Mouse (Mus musculus) telencephalon, adult 2 months (tissue): ENCODE data around the gene Sorcs2.

Source experiments
- DNase-seq: peaks from one replicate; pipeline ENCODE4 v3.0.0-alpha.2; 2011; ENCODE audit warnings: low read depth, low spot score

The Sorcs2 gene

DNA sequence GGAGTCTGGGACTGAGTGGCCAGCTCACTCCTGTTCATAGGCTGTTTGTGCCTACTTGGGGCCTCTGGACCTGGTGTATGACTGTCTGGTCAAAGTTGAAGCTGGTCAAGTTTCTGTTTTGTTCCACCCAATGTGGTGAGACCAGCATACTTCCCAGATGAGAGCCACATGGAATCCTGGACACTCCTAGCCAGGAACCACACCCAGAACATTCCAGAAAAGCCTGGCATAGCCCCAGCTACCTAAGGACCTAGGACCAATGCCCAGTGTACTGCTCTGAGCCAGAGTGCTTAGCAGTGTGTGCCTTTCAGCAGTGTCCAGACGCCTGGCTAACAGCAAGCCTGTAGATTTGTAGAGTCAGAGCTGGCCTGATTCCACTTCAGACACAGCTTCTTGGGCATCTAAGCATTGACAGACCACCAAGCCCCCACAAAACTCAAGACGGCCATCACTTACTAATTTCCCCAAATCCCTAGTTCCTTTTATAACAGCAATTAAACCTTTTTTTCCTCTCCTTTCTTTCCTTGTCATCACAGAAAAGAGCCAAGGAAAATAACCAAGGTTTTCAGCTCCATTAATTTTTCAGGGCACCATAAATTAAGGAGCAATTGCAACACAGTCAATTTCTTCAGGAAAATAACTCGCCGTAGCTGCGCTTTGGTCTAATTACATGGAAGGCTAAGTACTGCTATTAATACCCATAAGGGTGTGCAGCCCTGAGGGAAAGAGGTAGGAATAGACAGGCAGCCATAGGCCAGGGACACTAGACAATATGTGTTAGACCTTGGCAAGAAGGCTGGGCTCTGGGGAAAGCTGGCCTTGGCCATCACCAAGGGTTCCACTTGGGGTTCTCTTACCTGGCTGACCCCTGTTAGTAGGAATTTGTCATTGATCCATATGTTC, 322.5 kb downstream of the Sorcs2 start:
- no peak for DNase-seq

DNA sequence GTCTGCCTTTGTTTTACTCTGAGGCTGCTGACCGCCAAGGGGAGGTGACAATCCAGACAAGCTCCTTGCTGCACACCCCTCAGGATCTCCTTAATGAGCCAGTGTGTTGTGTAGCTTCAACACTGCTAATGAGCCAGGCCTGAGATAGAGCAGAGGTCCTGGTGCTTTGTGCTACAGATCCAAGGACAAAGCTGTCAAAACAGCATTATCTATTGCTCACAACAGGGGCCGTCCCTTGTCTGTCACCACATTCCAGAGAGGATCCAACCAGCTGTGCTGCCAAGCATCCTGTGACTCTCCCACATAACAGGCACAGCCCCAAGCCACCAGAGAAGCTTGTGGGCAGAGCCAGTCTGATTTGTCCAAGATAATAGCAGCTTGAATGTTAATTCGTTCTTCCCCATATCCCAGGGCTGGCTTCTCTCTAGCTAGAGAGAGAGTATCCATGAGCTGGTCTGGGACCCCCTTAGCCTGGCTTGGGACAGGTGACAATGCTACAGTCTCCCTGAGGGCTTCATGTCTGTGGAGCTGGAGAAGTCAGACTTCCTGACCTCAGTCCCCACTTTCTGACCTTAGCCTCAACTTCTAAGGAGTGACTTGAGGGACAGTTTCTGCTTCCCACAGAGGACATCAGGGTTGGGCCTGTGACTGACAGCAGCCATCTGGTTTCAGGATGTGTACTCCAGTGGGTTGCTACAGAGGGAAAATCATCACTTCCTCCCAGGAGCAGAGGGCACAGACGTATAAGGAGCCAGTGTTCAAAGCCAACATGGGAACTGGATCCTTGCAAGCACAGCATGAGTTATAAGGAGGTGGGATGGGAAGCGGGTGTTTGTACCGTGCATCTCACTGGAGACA, 328.2 kb downstream of the Sorcs2 start:
- DNase-seq: peak; percentile 55

DNA sequence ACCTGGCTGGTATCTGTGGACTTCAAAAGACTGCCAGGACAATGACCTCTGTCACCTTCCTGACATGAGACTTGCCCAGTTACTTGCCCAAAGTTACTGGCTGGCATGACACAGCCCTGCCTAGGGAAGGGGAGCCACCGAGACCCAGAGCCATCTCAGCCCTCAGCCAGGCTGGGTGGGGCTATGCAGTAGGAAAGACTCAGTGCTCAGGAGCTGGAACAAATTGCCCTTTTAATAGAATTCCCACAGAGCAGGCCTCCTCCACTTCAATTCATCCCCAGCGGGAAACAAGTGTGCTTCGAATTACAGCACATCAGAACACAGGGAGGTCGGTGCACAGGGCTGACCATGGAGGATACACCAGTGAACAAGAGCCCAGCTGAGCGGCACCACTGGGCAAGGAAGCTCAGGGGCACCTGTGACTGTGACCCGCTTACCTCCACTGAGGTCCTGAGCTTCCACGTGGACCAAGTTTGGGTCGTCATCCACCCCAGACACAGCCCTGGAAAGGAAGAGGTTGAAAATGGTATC, 330.2 kb downstream of the Sorcs2 start:
- no peak for DNase-seq

DNA sequence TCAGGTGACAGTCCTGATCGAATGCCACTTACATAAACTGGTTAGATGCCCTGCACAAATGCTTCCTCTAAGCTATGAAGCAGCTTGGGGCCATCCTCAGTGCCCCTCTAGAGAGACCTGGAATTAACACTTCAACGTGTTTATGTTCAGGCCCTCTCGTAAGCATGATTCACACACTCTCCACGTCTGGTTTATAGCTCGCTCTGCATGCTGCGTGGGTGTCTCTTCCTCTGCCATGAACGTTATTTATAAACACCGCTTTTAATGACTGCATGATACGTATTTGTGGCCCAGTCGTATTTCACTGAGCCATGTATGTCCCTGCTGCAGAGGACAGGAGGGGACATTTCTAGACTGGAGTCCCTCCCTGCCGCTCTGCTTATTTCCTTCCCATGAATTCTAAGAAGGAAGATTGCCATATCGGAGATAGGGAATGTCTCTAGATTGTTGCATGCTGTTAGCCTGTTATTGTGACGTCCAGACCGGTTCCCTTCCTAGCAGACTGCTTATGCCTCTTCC, 340.1 kb downstream of the Sorcs2 start:
- no peak for DNase-seq

DNA sequence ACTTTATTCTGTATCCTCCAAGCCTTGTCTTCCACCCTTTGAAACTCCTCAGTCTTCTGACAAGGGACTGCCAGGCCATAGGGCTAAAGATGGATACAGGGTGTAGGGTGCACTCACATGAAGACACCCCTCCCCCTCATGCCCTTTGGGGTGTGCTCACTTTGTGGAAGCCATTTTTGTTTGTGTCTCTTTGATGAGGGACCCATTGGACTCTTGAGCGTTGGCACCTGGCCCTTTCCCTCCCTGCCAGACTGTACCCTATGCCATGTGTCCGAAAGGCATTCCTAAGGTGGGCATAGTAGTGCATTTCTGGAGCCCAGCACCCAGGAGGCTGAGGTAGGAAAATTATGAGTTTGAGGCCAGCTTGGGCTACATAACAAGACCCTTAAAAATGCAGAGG, 341.0 kb downstream of the Sorcs2 start:
- no peak for DNase-seq

DNA sequence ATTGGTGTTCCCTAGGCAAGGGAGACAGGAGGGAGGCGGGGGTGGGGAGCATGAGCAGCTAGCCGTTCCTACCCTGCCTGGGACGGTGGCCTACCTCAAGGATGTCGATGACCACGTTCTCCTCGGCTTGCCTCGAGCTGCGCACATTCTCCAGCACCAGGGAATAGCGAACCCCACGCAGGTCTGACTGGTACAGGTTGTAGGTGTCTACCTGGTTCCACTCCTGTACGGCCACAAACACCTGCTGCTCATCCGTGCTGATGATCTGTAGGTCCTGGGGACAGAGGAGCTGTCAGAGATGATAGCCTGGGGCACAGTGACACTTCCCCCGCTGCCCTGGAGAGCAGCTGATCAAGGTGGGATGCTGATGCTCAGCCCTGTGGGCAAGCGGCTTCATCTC, 342.1 kb downstream of the Sorcs2 start:
- no peak for DNase-seq

DNA sequence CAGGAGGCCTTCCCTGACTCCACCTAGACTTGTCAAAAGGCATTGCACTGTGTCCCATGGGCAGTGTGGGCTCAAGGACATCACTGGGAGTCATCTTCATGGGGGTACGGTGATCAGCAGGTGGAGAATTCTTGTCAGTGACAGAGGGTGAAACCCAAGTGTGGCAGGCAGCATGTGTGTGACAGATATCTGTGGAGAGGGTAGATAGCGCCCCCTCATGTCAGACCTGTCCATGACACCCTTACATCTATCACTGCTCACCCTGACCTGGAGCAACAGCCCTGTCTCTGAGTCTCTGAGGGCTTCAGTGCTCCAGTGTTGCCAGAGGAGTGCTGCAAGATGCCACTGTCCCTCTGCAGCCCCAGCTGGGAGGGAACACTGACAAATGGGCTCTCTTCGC, 343.4 kb downstream of the Sorcs2 start:
- DNase-seq: no peak

DNA sequence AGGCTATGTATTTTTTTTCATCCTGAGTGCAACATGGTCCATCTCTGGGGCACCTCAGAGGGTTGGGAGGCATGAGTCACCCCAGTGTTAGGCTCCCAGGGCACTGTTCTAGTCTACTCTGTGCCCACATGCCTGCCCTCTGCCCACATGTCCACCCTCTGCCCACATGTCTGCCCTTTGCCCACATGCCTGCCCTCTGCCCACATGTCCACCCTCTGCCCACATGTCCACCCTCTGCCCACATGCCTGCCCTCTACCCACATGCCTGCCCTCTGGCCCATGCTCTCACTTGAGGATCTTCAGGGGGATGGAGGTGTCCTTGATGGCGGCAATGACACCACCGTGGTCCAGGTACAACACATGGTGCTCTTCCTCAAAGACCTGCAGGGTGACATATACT, 354.8 kb downstream of the Sorcs2 start:
- DNase-seq: no peak

DNA sequence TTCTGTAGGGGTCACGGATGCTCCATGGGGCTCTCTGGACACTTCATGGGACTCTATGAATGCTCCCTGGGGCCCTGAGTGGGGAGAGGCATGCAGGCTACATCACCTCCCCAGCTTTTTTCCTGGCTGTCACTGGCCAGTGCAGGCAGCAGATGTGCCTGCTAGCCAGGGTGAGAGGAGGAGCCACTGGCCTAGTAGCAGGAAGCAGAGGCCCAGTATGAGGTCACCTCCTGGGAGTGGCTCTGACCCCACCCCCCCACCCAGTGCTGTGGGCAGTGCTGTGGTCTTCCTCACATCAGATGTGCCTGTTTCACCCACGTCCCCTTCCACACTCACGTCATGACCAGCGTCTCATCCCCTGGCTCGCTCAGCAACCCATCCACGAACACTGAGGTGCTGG, 356.2 kb downstream of the Sorcs2 start:
- DNase-seq: no peak

DNA sequence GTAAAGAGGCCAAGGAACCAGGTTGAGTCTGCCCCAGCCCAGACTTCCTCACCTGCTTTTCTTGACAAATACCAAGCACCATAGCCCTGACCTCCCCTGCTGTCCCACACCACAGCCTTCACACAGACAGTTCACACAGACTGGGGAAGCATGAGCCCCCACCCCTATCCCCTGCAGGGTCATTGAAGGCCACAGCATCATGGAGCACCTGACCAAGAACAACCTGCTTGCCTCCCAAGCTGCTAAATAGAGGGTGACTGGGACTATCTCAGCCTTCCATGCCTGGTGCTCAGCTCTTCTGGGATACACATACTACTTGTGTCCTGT, 356.7 kb downstream of the Sorcs2 start:
- no peak for DNase-seq

DNA sequence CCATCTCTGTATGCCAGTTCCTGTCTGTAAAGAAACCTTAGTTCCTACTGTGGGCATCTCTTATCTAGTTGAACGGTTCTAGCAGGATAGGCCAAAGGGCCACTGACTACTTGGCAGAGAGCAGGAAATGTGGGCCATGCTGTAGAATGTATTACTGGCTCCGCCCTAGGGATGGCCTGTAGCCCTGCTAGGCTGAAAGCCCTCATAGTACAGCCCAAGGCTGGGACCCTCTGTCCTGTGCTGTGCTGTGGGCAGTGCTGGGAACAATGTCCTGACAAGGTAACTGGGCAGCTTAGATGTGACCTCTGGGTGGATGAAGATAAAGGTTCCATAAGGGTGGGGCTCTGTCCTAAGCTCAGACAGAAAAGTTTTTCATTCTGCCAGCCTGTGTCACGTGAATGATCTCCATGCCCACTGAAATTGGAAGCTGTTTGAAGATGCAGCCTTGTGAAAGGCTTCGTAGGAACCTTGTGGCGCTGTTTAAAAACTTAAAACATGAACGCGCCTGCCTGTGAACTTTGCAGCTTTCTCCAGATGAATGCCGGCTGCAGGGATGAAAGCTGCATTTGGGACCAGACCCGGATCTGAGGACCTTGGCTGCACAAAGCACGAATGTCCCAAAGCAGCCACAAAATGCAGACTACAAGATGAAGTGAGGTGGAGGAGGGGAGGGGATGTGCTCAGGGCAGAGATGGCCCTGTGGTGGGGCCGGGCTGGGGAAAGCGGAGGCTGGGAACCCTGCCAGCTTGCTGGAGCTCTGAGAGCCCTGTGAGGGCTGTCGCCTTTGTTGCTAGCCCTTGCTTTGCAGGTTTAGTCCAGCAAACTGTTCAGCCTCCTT, 357.3 kb downstream of the Sorcs2 start:
- no peak for DNase-seq

DNA sequence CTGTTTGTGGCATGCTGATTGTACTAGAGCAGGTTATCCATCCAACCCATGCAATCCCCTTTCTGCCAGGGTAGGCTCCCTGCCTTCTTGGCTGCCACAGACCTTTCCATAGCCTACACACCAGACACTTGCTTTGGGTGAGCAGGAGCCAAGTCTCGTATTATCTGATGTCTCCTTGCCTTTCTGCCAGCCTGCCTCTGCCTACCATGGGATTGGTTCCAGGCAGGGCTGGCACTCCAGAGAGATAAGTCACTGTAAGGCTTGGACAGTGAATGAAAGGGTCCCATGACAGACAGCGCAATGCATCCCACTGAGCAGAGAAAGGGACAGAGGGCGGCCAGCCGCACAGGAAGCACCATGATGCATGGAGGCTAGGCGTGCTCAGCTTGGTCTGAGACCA, 358.3 kb downstream of the Sorcs2 start:
- no peak for DNase-seq

DNA sequence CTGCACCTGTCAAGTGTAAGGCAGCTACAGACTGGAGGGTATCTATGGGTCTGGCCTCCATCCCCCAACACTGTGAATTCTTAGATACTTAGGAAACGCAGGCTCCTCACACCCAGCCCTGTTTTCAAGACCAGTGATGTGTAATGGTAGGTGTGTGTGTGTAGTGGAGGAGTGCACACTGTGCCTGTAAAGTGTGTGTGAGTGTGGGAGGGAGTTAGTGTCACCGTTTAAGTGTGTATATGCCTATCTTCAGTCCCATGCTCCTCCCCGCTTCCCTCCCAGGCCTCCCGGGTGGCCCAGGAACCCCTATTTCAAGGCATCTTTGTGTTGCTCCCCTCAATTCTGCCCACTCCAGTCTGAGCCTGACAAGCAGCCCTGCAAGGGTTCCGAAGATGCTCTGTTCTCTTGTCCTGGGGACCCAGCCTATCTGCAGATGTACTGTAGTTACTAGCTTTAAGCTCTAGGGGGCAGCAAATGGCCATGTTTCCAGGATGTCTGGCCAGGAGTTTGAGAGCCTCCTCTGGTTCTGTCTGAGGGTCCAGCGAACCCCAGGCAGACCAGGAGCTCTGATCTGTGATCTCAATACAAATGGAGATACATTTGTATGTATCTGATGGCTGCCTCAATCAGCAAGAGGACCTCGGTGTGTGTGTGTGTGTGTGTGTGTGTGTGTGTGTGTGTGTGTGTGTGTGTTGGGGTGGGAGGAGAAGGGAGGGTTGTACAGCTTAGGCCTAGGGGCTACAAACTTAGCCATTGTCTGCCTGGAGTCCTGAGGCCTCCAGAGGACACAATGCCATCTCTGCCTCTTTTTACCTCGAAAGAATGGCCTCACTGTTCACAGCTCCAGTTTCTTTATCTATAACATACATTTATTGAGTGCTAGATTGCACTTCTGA, 364.2 kb downstream of the Sorcs2 start:
- peak; percentile 51 for DNase-seq

DNA sequence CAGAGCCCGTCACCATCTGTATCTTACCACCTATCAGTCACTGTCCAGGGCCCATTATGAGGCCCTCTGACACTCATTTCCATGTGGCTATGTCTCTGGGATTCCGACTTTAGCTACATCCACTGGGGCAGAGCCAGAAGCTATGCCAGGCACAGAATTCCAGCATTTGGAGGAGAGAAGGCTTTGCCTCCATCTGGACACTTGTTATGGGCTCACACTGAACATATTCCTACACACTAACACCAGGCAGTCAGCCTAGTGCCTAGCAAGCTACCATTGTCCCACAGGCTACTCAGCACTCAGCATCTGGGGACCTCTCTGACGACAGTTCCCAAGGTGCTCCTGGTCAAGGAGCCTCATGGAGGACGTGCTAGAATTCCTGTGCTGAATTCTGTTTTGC, 372.9 kb downstream of the Sorcs2 start:
- peak; percentile 40 for DNase-seq

DNA sequence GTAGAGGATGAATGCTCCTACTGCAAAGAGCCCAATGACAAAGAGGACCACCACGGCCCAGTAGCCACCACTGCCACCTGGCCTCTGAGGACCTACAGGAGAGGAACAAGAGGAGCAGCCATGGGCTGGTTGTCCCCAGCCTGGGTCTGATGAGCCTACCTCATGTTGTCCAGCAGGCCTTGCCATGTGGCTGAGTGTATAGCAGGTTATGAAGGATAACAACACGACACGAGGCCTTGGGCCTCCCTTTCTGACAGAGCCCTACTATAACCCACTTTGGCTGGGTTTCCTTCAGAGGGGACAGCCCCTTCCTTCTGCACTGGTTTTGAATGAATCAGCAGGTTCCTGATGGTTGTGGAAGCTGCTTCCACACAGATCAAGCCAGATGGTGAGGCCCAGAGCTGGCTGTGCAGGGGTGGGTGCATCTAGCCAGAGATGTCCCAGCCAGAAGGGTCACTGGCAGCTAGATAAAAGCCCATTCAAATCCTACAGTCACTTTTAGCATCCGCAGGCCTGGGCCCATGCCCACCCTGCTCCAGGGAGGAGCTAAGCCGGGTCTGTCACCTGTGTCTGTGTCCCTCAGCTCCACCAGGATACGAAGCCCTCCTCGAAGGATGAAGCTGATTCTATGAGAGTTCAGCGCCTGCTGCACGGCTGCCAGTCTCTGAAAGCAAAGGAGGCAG, 373.8 kb downstream of the Sorcs2 start:
- no peak for DNase-seq

DNA sequence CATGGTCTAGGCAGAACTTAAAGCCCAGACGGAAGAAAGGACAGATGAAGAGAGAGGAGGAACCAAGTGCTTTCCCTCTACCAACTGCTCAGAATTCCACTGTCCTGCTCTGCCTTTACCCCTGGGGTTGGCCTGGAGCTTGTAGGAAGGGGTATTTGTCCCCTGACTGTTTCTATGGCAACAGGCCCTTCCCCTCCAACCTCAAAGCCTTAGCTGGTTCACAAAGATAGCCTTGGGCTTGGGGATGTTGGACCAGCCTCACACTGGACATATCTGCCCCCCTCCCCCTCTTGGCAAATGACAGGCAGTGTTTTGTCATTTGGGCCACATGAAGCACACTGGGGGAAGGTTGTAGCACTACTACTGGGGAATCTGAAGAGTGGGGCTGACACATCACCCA, 375.6 kb downstream of the Sorcs2 start:
- no peak for DNase-seq

DNA sequence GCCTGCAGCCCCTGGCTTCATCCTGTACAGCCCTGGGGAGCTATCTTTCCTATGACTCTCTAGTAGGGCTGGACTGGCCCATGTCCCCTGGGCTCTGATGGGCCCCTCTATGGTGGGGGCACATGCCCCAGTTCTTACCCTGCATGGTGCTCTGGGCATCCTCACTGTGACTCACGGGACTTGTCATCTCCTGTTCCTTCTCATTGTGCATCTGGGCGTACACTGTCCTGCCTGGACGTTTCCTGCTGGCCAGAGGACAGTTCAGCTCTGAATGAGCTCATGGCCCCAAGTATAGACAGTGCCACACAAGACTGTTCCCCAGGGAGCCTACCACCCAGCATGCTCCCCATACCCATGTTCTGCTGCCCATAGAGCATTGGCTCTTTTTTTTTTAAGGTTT, 376.8 kb downstream of the Sorcs2 start:
- no peak for DNase-seq

DNA sequence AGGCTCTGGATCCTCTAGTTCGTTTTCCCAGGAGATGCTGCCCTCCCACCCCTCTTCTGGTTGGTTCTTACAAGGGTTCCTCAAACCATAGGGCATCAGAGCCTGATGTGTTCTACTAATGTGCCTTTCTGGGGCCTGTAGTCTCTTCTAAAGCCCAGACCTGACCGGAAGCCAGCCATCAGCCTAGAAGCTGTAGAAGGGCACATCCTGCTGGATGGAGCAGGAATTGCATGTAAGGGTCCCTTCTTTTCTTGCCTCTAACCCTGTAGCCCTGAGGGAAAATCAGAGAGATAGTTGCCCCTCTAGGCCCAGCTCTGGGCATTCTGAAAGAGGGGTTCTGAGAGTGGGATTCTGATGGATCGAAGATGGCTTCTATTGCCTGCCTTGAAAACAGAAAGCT, 379.6 kb downstream of the Sorcs2 start:
- no peak for DNase-seq

DNA sequence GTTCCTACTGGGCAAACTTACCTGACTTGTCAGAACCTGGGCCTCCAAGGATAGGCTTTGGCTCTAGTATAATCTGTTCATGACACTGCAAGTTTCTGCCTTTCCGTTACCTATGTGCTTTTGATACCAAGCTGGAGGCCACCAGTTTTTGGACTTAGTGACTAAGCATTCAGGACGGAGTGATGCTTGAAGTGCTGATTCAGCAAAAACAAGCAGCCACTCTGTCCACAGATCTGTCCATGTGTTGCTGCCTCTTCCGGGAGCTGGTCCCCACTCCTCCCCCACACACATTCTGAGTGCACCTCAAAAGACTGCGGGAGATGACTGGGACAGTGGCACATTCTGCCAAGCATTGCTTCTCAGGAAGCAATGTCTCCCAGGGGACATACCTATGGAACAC, 388.5 kb downstream of the Sorcs2 start:
- DNase-seq: no peak

DNA sequence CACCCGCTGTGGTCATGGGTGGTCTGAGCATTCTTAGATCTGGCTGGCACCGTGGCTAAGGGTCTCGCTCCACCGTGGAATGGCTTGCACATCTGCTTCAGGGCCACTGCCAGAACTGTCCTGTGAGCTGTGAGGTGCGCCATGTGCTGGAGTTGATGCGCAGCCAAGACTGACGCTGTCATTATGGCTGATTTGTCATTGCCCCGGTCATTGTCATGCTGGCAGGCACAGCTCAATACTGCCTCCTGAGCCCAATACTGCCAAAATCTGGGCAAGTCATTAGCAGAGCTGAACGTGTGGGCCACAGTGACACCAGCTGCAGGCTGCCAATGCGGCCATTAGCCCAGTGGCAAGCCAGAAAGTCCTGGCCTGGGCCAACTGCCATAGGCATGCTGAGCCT, 390.3 kb downstream of the Sorcs2 start:
- DNase-seq: no peak
